Mouse (Mus musculus): ENCODE measurements around the gene Cyth1.
A peak's percentile ranks its signal among the peaks of the same experiment; 100 is the strongest.

- 0 out of 2 replicates have a peak, but pooled peaks have one; percentile 7 for TF ChIP-seq CTCF (conservative IDR thresholded peaks at IDR 0.05; ENCODE audit: insufficient read depth, insufficient read length, low read depth, low read length)
- TF ChIP-seq POLR2A (IDR thresholded peaks at IDR 0.05; ENCODE audit: low read depth, low read length) = no peak
Observed at GRCm38 (mm10) chr11:118297967-118298366, 49.6 kb upstream of the Cyth1 start.

Measured in kidney, adult 2 months (tissue).